Mouse (Mus musculus) neural tube, embryonic 11.5 days (tissue): Measurements from ENCODE around the gene Nxpe4. TPM values are rescaled to one million over a fixed set of nuclear protein-coding genes. Genes with fewer than 3 reads are reported as not detected.
"Not testable (repeated sequence)": the region's sequence is repeated elsewhere in the genome, so short reads cannot be mapped to it uniquely, and the experiment has no call there.

Experiments
- ATAC-seq: fragments of 200-750 bp; cut with Nextera tagmentation; 2 replicates; pipeline ENCODE4 v1.8.0; 2017; ENCODE audit warnings: moderate number of reproducible peaks, mild to moderate bottlenecking, moderate TSS enrichment, moderate library complexity; ENCODE audit not compliant: insufficient read depth, low FRiP score, low TSS enrichment
- DNase-seq: peaks from one replicate; pipeline ENCODE4 v3.0.0-alpha.2; 2015; ENCODE audit warnings: low spot score
- H3K27ac ChIP-seq: fragments of 300-500 bp; sonication (generic); 2 replicates; pipeline ENCODE4 v1.5.1; 2014; ENCODE audit warnings: low read depth, mild to moderate bottlenecking, low read length
- H3K27me3 ChIP-seq: fragments of 300-500 bp; sonication (generic); 2 replicates; pipeline ENCODE4 v1.6.1; 2014; ENCODE audit warnings: mild to moderate bottlenecking, low read length, mixed read lengths; ENCODE audit not compliant: control insufficient read depth, insufficient read depth
- H3K36me3 ChIP-seq: fragments of 300-500 bp; sonication (generic); 2 replicates; pipeline ENCODE4 v1.6.1; 2014; ENCODE audit warnings: mild to moderate bottlenecking, low read length, moderate library complexity, mixed read lengths; ENCODE audit not compliant: control insufficient read depth, insufficient read depth
- H3K4me1 ChIP-seq: fragments of 300-500 bp; sonication (generic); 2 replicates; pipeline ENCODE4 v1.6.1; 2014; ENCODE audit warnings: low read length, mixed read lengths; ENCODE audit not compliant: control insufficient read depth, insufficient read depth
- H3K4me2 ChIP-seq: fragments of 300-500 bp; sonication (generic); 2 replicates; pipeline ENCODE4 v1.6.1; 2014; ENCODE audit warnings: low read depth, mild to moderate bottlenecking, moderate library complexity
- H3K4me3 ChIP-seq: fragments of 300-500 bp; sonication (generic); 2 replicates; pipeline ENCODE4 v1.5.1; 2014; ENCODE audit warnings: low read depth, low read length
- H3K9ac ChIP-seq: fragments of 300-500 bp; sonication (generic); 2 replicates; pipeline ENCODE4 v1.6.1; 2014; ENCODE audit warnings: mild to moderate bottlenecking, low read length
- H3K9me3 ChIP-seq: fragments of 300-500 bp; sonication (generic); 2 replicates; pipeline ENCODE4 v1.6.1; 2016; ENCODE audit warnings: low read length; ENCODE audit not compliant: control insufficient read depth
- whole genome bisulfite sequencing: fragments of 180-500 bp; shearing (Covaris S2); extraction: QIAGEN DNeasy Blood & Tissue Kit; methylation state at CpG from one replicate; pipeline ENCODE4 v1.1.7; 2014; 5-methylcytosine and 5-hydroxymethylcytosine counted together
- polyA plus RNA-seq: library from polyadenylated mRNA; unstranded; fragments of >200 nt; fragmentation: Nextera tagmentation; extraction: Ambion mirVana; gene quantifications from 2 replicates; pipeline ENCODE4 v1.2.1, GENCODE M21; 2014

Nxpe4 gene
- 6.0 and 6.9 TPM in 2 replicates for polyA plus RNA-seq

DNA sequence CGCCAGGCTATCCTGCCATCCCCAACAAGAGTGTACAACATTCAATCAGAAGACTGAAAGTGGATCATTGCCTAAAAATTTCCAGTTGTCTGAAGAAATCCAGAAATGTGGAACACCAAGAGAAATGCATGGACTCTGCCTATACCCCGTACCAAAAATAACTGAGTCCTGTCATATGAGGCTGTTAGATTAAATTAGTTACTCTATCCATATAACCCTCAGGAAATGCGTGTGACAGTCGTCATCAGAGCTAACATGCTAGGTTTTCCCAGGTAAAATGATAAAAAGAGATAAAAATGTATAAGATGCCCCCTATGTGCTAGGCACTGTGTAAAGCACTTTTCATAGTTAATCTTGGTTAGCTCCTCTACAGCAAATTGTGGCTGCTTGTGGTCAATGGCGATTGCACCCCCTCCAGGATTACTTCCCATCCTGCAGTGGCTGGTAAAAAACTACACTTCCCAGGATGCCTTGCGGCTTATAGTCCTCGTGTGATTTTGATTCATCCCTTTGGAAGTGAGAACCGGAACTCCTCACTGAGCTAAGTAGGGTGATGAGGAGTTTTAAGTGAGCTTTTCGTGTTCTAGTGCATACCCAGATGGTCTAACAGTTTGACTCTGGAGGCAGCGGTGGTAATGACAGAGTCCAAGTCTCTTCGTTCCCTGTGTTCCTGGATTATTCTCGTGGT, at the start of gene Nxpe4:
TSS of gene Nxpe4 (plus strand) at position 519 of the 688 bp plus-strand sequence.
- peak within 1 kb of the TSS; percentile 37 for H3K4me3 ChIP-seq
- no peaks in the 10 kb centered on the region for H3K4me1 ChIP-seq
- H3K27me3 ChIP-seq = no peaks in the 10 kb centered on the region
- WGBS = 34% methylated on average over 12 of the region's 12 CpGs
- no peaks in the 10 kb centered on the region for H3K36me3 ChIP-seq
- H3K9me3 ChIP-seq = no peaks in the 10 kb centered on the region
- peak within 1 kb of the TSS; percentile 42 for H3K9ac ChIP-seq
- DNase-seq (peak; percentile 84), ATAC-seq (peak; percentile 35; the same call in 1 of the 2 replicates)
- H3K4me2 ChIP-seq = peak within 1 kb of the TSS; percentile 47
- no peak within 1 kb of the TSS for H3K27ac ChIP-seq

- ATAC-seq = no peak
Measured at GRCm38 (mm10) chr9:48126815-48127214, 35.0 kb upstream of the Nxpe4 start.

DNA sequence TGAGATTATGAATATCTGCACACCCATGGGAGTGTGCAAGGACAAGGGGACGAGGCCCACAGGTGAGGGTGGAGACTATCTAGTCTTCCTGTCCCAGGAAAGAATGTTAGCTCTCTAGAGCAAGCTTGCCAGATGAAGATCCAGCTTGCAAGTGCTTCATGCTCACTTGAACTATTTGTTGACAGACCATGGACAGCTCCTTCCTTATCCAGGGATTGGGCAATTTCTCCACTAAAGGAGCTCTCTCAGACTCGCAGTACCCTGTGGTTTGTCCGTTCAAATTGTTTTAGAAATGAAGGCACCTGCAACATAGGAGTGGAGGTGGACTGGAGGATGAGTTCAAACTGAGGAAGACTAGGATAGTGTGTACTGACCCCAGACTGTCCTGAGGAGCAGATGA, 24.3 kb upstream of the Nxpe4 start:
- DNase-seq = no peak
- ATAC-seq = no peak
- no peak overlapping the region for H3K4me2 ChIP-seq
- H3K27me3 ChIP-seq = no peaks in the 10 kb centered on the region
- H3K9me3 ChIP-seq = no peaks in the 10 kb centered on the region
- H3K4me1 ChIP-seq = peaks cover 6% of the 10 kb centered on the region; the same call in 1 of the 2 replicates
- 43% methylated on average over 3 of the region's 3 CpGs for WGBS
- H3K36me3 ChIP-seq = no peaks in the 10 kb centered on the region
- no peak overlapping the region for H3K9ac ChIP-seq
- no peak overlapping the region for H3K4me3 ChIP-seq
- H3K27ac ChIP-seq = no peak overlapping the region

More at GRCm38 (mm10) chr9:48126815-48127214, 35.0 kb upstream of the Nxpe4 start:
- no peaks in the 10 kb centered on the region for H3K36me3 ChIP-seq
- no peak overlapping the region for H3K27ac ChIP-seq
- H3K27me3 ChIP-seq = no peaks in the 10 kb centered on the region
- H3K4me1 ChIP-seq = no peaks in the 10 kb centered on the region
- DNase-seq = no peak
- H3K4me3 ChIP-seq = no peak overlapping the region
- H3K9ac ChIP-seq = no peak overlapping the region
- no peak overlapping the region for H3K4me2 ChIP-seq
- H3K9me3 ChIP-seq = no peaks in the 10 kb centered on the region
- WGBS = 38% methylated on average over 3 of the region's 3 CpGs

DNA sequence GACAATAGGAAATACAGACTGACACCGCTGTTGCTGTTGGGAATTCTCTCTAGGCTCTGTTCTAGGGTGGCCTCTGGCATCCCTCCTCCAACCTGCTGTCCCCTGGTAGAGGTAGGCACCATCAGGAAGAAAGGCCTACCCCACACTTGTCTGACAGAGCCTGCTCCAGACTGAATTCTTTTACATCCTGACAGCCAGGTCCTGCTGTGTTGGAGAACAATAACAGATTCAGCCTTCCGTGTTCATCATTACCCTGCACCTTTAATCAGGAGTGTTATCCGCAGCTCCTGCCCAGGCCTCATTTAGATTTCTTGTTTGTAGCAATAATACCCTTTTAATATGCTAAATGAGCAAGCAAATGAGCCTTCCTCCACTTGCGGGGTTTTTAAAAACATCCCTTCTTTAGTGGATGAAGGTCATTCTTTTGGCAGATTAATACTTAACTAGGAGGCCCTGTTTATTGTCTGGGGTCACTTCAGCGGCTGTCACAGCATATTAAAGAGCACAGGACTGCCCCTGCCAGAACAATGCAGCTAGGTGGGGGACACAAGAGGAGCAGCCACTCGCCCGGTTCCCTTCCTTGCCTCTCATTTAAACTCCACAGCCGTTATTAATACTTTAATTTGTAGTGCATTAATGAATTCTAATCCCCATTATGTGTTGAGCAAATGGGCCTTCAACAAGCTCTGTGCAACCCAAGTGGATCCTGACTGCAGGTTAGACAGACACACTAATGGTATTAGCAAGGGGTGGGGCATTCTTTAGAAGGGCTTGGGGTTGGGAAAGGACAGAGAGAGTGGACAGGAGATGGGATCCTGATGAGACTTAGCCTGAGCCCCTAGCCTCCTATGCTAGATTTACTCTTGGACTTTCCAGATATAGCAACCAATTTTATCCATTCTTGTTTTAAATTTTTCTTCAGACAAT, 21.1 kb upstream of the Nxpe4 start:
- no peak for ATAC-seq
- no peak overlapping the region for H3K27ac ChIP-seq
- peaks cover 6% of the 10 kb centered on the region; the same call in 1 of the 2 replicates for H3K4me1 ChIP-seq
- no peak overlapping the region for H3K4me2 ChIP-seq
- H3K9me3 ChIP-seq = no peaks in the 10 kb centered on the region
- no peaks in the 10 kb centered on the region for H3K27me3 ChIP-seq
- no peak for DNase-seq
- 17% methylated on average over 8 of the region's 8 CpGs for WGBS
- no peak overlapping the region for H3K4me3 ChIP-seq
- H3K9ac ChIP-seq = no peak overlapping the region
- no peaks in the 10 kb centered on the region for H3K36me3 ChIP-seq

DNA sequence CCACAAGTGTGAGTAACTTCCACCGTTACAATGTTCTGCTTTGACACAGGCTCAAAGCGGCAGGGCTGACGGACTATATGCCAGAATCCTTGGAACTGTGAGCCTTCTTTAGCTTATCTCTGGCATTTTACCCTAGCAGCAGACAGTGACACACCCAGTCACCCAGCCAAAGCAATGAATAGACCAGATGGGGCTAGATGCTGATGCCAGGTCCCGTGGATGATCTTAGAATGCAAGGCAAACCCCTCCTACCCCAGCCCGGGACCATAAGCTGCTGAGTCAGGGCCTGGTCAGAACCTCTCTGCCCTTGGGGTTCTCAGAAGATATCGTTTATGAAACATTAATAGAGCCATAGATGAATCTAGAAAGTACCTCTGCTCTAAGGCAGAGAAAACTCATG, 19.2 kb upstream of the Nxpe4 start:
- DNase-seq = no peak
- Histone ChIP-seq H3K4me1 (peaks cover 6% of the 10 kb centered on the region; the same call in 1 of the 2 replicates), H3K9me3 (no peaks in the 10 kb centered on the region), H3K27me3 (no peaks in the 10 kb centered on the region), H3K36me3 (no peaks in the 10 kb centered on the region), H3K27ac (no peak overlapping the region), H3K4me3 (no peak overlapping the region), H3K4me2 (no peak overlapping the region), H3K9ac (no peak overlapping the region)
- ATAC-seq = no peak
- 87% methylated on average over 6 of the region's 6 CpGs for WGBS

DNA sequence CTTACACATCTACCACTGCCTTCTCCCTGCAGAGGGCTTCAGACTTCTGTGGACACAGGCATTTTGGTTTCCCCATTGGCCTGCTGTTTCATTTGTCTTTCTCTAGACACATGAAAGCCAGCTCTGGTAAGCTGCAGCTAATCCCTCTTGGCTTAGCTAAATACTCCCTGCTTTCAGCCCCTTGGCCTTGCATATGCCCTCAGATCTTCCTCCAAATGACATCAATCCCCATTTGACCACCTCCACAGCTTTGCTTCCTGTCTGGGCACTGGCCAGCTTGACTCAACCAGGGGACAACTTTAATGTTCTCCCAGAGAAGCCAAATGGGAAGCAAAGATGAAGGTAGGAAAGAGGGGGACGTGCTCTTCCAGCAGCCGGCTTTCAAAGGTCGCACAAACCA, 15.1 kb upstream of the Nxpe4 start:
- no peaks in the 10 kb centered on the region for H3K9me3 ChIP-seq
- no peak for ATAC-seq
- no peak for DNase-seq
- no peak overlapping the region for H3K27ac ChIP-seq
- no peak overlapping the region for H3K4me2 ChIP-seq
- 82% methylated on average over 3 of the region's 3 CpGs for WGBS
- H3K4me3 ChIP-seq = no peak overlapping the region
- H3K27me3 ChIP-seq = no peaks in the 10 kb centered on the region
- H3K4me1 ChIP-seq = no peaks in the 10 kb centered on the region
- H3K9ac ChIP-seq = no peak overlapping the region
- no peaks in the 10 kb centered on the region for H3K36me3 ChIP-seq

GRCm38 (mm10) chr9:48166531-48166930, 4.7 kb downstream of the Nxpe4 start:
- H3K36me3 ChIP-seq, ATAC-seq, DNase-seq, H3K9me3 ChIP-seq, H3K27ac ChIP-seq, H3K4me3 ChIP-seq, H3K27me3 ChIP-seq, H3K4me2 ChIP-seq, H3K9ac ChIP-seq, H3K4me1 ChIP-seq: not testable (repeated sequence)
- 53% methylated on average over 6 of the region's 6 CpGs for WGBS

DNA sequence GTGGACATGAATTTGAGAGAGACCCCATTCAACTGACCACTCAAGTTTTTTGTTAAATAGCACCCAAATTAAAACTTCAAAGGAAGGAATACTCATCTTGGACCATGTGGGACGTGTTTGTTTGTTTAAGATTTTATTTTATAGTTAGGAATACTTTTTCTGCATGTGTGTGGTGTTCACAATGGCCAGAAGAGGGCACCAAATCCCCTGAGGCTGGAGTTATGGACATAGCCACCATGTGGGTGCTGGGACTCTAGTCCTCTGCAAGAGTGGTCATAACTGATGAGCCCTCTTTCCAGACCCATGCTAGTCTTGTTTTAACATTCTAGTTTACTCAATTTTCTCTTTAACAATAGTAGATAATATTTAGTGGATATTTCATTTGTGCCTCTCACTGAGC, 14.9 kb downstream of the Nxpe4 start:
- Histone ChIP-seq H3K9me3 (no peaks in the 10 kb centered on the region), H3K9ac (no peak overlapping the region), H3K4me3 (no peak overlapping the region), H3K27ac (no peak overlapping the region), H3K4me2 (no peak overlapping the region), H3K36me3 (no peaks in the 10 kb centered on the region), H3K27me3 (no peaks in the 10 kb centered on the region), H3K4me1 (no peaks in the 10 kb centered on the region)
- ATAC-seq (no peak), DNase-seq (no peak)
- 57% methylated on average over 1 of the region's 1 CpGs for WGBS
